Mouse (Mus musculus) kidney, postnatal 36 days (tissue): Measurements from ENCODE around the gene Npnt.

ENCODE experiments used
- DNase-seq, 2 experiments: peaks; one replicate each; pipeline ENCODE4 v3.0.0; 2021 to 2022; ENCODE audit warnings: mixed read lengths in 2 of 2

Npnt gene

GRCm38 (mm10) chr3:132887074-132887848 is 62.8 kb downstream of the Npnt start:
- no peak for DNase-seq

GRCm38 (mm10) chr3:132886419-132887050 is 63.6 kb downstream of the Npnt start:
- no peak for DNase-seq

GRCm38 (mm10) chr3:132884459-132884858 is 65.6 kb downstream of the Npnt start:
- DNase-seq: peak; percentile 67 to 78

- peak; percentile 25 to 62 for DNase-seq
Observed at GRCm38 (mm10) chr3:132883256-132883655, 66.8 kb downstream of the Npnt start.

GRCm38 (mm10) chr3:132880826-132881225 is 69.3 kb downstream of the Npnt start:
- DNase-seq: peak in 1 of 2 experiments; percentile 34

GRCm38 (mm10) chr3:132880361-132880760 is 69.7 kb downstream of the Npnt start:
- DNase-seq: no peak

GRCm38 (mm10) chr3:132876933-132877676 is 73.0 kb downstream of the Npnt start:
- no peak for DNase-seq

- DNase-seq: peak; percentile 71 to 85
Observed at GRCm38 (mm10) chr3:132876011-132876708, 73.9 kb downstream of the Npnt start.

- DNase-seq: no peak
Observed at GRCm38 (mm10) chr3:132873251-132873650, 76.8 kb downstream of the Npnt start.

- DNase-seq: peak; percentile 92
Observed at GRCm38 (mm10) chr3:132871318-132871904, 78.7 kb downstream of the Npnt start.

GRCm38 (mm10) chr3:132870079-132870478 is 80.0 kb downstream of the Npnt start:
- peak in 1 of 2 experiments; percentile 44 for DNase-seq

- DNase-seq: peak; percentile 49 to 69
Observed at GRCm38 (mm10) chr3:132868838-132869237, 81.3 kb downstream of the Npnt start.

GRCm38 (mm10) chr3:132866984-132867383 is 83.1 kb downstream of the Npnt start:
- DNase-seq: no peak

- peak; percentile 43 to 77 for DNase-seq
Observed at GRCm38 (mm10) chr3:132865596-132865995, 84.5 kb downstream of the Npnt start.

GRCm38 (mm10) chr3:132864986-132865385 is 85.1 kb downstream of the Npnt start:
- no peak for DNase-seq

- DNase-seq: peak; percentile 54 to 55
Observed at GRCm38 (mm10) chr3:132864329-132864919, 85.7 kb downstream of the Npnt start.

GRCm38 (mm10) chr3:132863843-132864242 is 86.2 kb downstream of the Npnt start:
- DNase-seq: no peak

GRCm38 (mm10) chr3:132860796-132861195 is 89.3 kb downstream of the Npnt start:
- DNase-seq: peak; percentile 66 to 83

- DNase-seq: no peak
Observed at GRCm38 (mm10) chr3:132859573-132859972, 90.5 kb downstream of the Npnt start.

- DNase-seq: no peak
Observed at GRCm38 (mm10) chr3:132858849-132859248, 91.2 kb downstream of the Npnt start.

GRCm38 (mm10) chr3:132856651-132857050 is 93.4 kb downstream of the Npnt start:
- peak in 1 of 2 experiments; percentile 26 for DNase-seq
